Mouse (Mus musculus) limb, embryonic 14.5 days (tissue): ENCODE measurements around the gene Ermp1. TPM values are rescaled to one million over a fixed set of nuclear protein-coding genes. Genes with fewer than 3 reads are reported as not detected.

Experiments
- ATAC-seq: fragments of 200-750 bp; cut with Nextera tagmentation; 2 replicates; pipeline ENCODE4 v1.8.0; 2017; ENCODE audit warnings: low read depth, moderate number of reproducible peaks, moderate TSS enrichment; ENCODE audit not compliant: low FRiP score
- DNase-seq: peaks from one replicate; pipeline ENCODE4 v3.0.0-alpha.2; 2015; ENCODE audit warnings: low spot score
- H3K27ac ChIP-seq: fragments of 300-500 bp; sonication (generic); replicated peaks from 2 replicates; pipeline ENCODE4 v1.5.1; 2014; ENCODE audit warnings: low read depth, mild to moderate bottlenecking, low read length, moderate library complexity, mixed read lengths
- H3K27me3 ChIP-seq: fragments of 300-500 bp; sonication (generic); 2 replicates; pipeline ENCODE4 v1.6.1; 2014; ENCODE audit warnings: low read length, mixed read lengths; ENCODE audit not compliant: control insufficient read depth, insufficient read depth
- H3K36me3 ChIP-seq: fragments of 300-500 bp; sonication (generic); 2 replicates; pipeline ENCODE4 v1.6.1; 2014; ENCODE audit warnings: mild to moderate bottlenecking, low read length, moderate library complexity, mixed read lengths; ENCODE audit not compliant: control insufficient read depth, insufficient read depth
- H3K4me1 ChIP-seq: fragments of 300-500 bp; sonication (generic); 2 replicates; pipeline ENCODE4 v1.6.1; 2014; ENCODE audit warnings: antibody characterized with exemption, low read length, mixed read lengths; ENCODE audit not compliant: control insufficient read depth, insufficient read depth
- H3K4me2 ChIP-seq: fragments of 300-500 bp; sonication (generic); replicated peaks from 2 replicates; pipeline ENCODE4 v1.6.1; 2014; ENCODE audit warnings: low read depth, mild to moderate bottlenecking, low read length, moderate library complexity; ENCODE audit not compliant: severe bottlenecking
- H3K4me3 ChIP-seq: fragments of 300-500 bp; sonication (generic); replicated peaks from 2 replicates; pipeline ENCODE4 v1.5.1; 2014; ENCODE audit warnings: low read length
- H3K9ac ChIP-seq: fragments of 300-500 bp; sonication (generic); 2 replicates; pipeline ENCODE4 v1.6.1; 2014; ENCODE audit warnings: mild to moderate bottlenecking, low read depth, low read length, moderate library complexity; ENCODE audit not compliant: severe bottlenecking
- H3K9me3 ChIP-seq: fragments of 300-500 bp; sonication (generic); 2 replicates; pipeline ENCODE4 v1.6.1; 2016; ENCODE audit warnings: low read length; ENCODE audit not compliant: control insufficient read depth
- POLR2A ChIP-seq: fragments of 200-500 bp; IDR thresholded peaks from 2 replicates; pipeline ENCODE4 v1.8.0; 2012; ENCODE audit warnings: inconsistent platforms, mild to moderate bottlenecking, moderate library complexity, borderline replicate concordance; ENCODE audit not compliant: insufficient read depth, insufficient read length; ENCODE audit errors: extremely low read depth
- WGBS: fragments of 180-500 bp; shearing (Covaris S2); extraction: QIAGEN DNeasy Blood & Tissue Kit; methylation state at CpG from one replicate; pipeline ENCODE4 v1.1.7; 2014; 5-methylcytosine and 5-hydroxymethylcytosine counted together
- polyA plus RNA-seq, 2 experiments: library from polyadenylated mRNA; depleted of rRNA in 1 of 2; stranded (reverse) in 1 of 2; unstranded in 1 of 2; fragments of >200 nt; fragmentation: Nextera tagmentation in 1 of 2; extraction: Ambion mirVana in 1 of 2; gene quantifications; 2 replicates each; pipeline versions ENCODE4 v1.2.1 to v1.2.3; 2012 to 2014

The Ermp1 gene
- polyA plus RNA-seq (2012; rRNA removed) (16.7 and 20.1 TPM in 2 replicates), polyA plus RNA-seq (2014; fragmentation: Nextera tagmentation; extraction: Ambion mirVana) (16.1 and 18.1 TPM in 2 replicates)

GRCm38 (mm10) chr19:29647651-29648549 lies at the start of gene Ermp1:
Gene Ermp1, minus strand, starts transcription at chr19:29648415.
- Histone ChIP-seq H3K9me3 (no peaks in the 10 kb centered on the region), H3K27ac (peak within 1 kb of the TSS; percentile 72), H3K4me2 (peak within 1 kb of the TSS; percentile 60), H3K4me1 (peaks cover 3% of the 10 kb centered on the region; the same call in 1 of the 2 replicates), H3K36me3 (peaks cover 9% of the 10 kb centered on the region; the same call in 1 of the 2 replicates), H3K4me3 (peak within 1 kb of the TSS; percentile 80), H3K27me3 (no peaks in the 10 kb centered on the region), H3K9ac (peak within 1 kb of the TSS; percentile 79)
- WGBS = under 1% methylated on average over 42 of the region's 90 CpGs
- DNase-seq (peak; percentile 87), ATAC-seq (peak; percentile 91)
- TF ChIP-seq POLR2A = peak; percentile 89

- 50% methylated on average over 3 of the region's 3 CpGs for WGBS
- Histone ChIP-seq H3K27me3 (no peaks in the 10 kb centered on the region), H3K4me2 (no peak within 1 kb of the TSS), H3K36me3 (no peaks in the 10 kb centered on the region), H3K4me3 (no peak within 1 kb of the TSS), H3K9ac (no peak within 1 kb of the TSS), H3K4me1 (no peaks in the 10 kb centered on the region), H3K27ac (no peak within 1 kb of the TSS), H3K9me3 (no peaks in the 10 kb centered on the region)
- TF ChIP-seq POLR2A = no peak
- ATAC-seq = no peak
- DNase-seq = no peak
Observed at GRCm38 (mm10) chr19:29697245-29697874, 49.1 kb upstream of the Ermp1 start, which contains the start of gene Mlana. Gene Mlana, plus strand, starts transcription at chr19:29697824.

GRCm38 (mm10) chr19:29696840-29697239 lies 48.6 kb upstream of the Ermp1 start:
- no peak overlapping the region for H3K4me3 ChIP-seq
- no peaks in the 10 kb centered on the region for H3K4me1 ChIP-seq
- DNase-seq (no peak), ATAC-seq (no peak)
- TF ChIP-seq POLR2A = no peak
- H3K4me2 ChIP-seq = no peak overlapping the region
- no peaks in the 10 kb centered on the region for H3K36me3 ChIP-seq
- no peaks in the 10 kb centered on the region for H3K27me3 ChIP-seq
- no peak overlapping the region for H3K27ac ChIP-seq
- H3K9ac ChIP-seq = no peak overlapping the region
- no peaks in the 10 kb centered on the region for H3K9me3 ChIP-seq

GRCm38 (mm10) chr19:29696309-29696708 lies 48.1 kb upstream of the Ermp1 start:
- no peak overlapping the region for H3K4me2 ChIP-seq
- 91% methylated on average over 4 of the region's 4 CpGs for WGBS

GRCm38 (mm10) chr19:29695071-29695470 lies 46.9 kb upstream of the Ermp1 start:
- H3K4me1 ChIP-seq = no peaks in the 10 kb centered on the region
- DNase-seq (no peak), ATAC-seq (no peak)

More at GRCm38 (mm10) chr19:29696309-29696708, 48.1 kb upstream of the Ermp1 start:
- no peak for TF ChIP-seq POLR2A
- Histone ChIP-seq H3K36me3 (no peaks in the 10 kb centered on the region), H3K27me3 (no peaks in the 10 kb centered on the region), H3K9ac (no peak overlapping the region), H3K9me3 (no peaks in the 10 kb centered on the region), H3K4me3 (no peak overlapping the region), H3K4me1 (no peaks in the 10 kb centered on the region), H3K27ac (no peak overlapping the region)
- no peak for DNase-seq
- ATAC-seq = no peak

More at GRCm38 (mm10) chr19:29695071-29695470, 46.9 kb upstream of the Ermp1 start:
- Histone ChIP-seq H3K4me2 (no peak overlapping the region), H3K27me3 (no peaks in the 10 kb centered on the region), H3K9ac (no peak overlapping the region), H3K9me3 (no peaks in the 10 kb centered on the region), H3K4me3 (no peak overlapping the region), H3K27ac (no peak overlapping the region), H3K36me3 (no peaks in the 10 kb centered on the region)
- TF ChIP-seq POLR2A = no peak
- 84% methylated on average over 10 of the region's 10 CpGs for WGBS
